Comparison of ENCODE assay signal across 8 mouse cellular contexts in genomic region chr7:116092710-116093465, GRCm38 (mm10). TPM values are rescaled to one million over a fixed set of nuclear protein-coding genes. Genes with fewer than 3 reads are reported as not detected.
A peak's percentile ranks its signal among the peaks of the same experiment; 100 is the strongest.
DNase-seq lines count a peak whose midpoint lies in the region; ATAC-seq lines count a peak whose summit lies in the region.

No protein-coding gene starts in this region.

- intact Hi-C loops in left cerebral cortex, postnatal 14 days (cut with DNase I), result no loop called here

- H3K4me3 ChIP-seq in intestine, embryonic 14.5 days (ENCODE audit: low read depth, low read length), result peak overlapping the region; percentile 91

- peak; percentile 100 for ATAC-seq in intestine, embryonic 14.5 days (replicated peaks; ENCODE audit: low FRiP score, low TSS enrichment, low read depth)

- peak overlapping the region; percentile 86 for H3K27ac ChIP-seq in intestine, embryonic 14.5 days (ENCODE audit: low read depth)

- DNase-seq in adrenal gland, adult 18-20 months (ENCODE audit: low spot score in 2 of 2), result peak; percentile 84 to 90
- peak; percentile 98 for DNase-seq in embryo, embryonic 11 days
- peak; percentile 95 for DNase-seq in gastrocnemius, postnatal 25 days
- peak; percentile 95 for DNase-seq in intestine, embryonic 14.5 days (ENCODE audit: low spot score)
- DNase-seq in left cerebral cortex, postnatal 14 days (ENCODE audit: low spot score in 2 of 2), result peak; percentile 97 to 99
- DNase-seq in mesoderm, embryonic 11.5 days (ENCODE audit: low read depth, low spot score), result peak; percentile 97
- DNase-seq in right cerebral cortex, postnatal 36 days (ENCODE audit: low spot score in 2 of 2), result peak; percentile 93 to 96
- DNase-seq in yolk sac, embryonic 10.5 days (ENCODE audit: low spot score), result peak; percentile 98

- H3K9me3 ChIP-seq in intestine, embryonic 14.5 days (ENCODE audit: control insufficient read depth, low read length), result no peaks in the 10 kb centered on the region

- no peaks in the 10 kb centered on the region for H3K36me3 ChIP-seq in intestine, embryonic 14.5 days (ENCODE audit: control insufficient read depth, insufficient read depth, low read length)

- H3K9ac ChIP-seq in intestine, embryonic 14.5 days (ENCODE audit: low read length), result peak overlapping the region; percentile 91

- peaks cover 18% of the 10 kb centered on the region for H3K4me1 ChIP-seq in intestine, embryonic 14.5 days (replicated peaks; ENCODE audit: control insufficient read depth, insufficient read depth, low read length)

- no peaks in the 10 kb centered on the region for H3K27me3 ChIP-seq in intestine, embryonic 14.5 days (replicated peaks; ENCODE audit: control insufficient read depth, insufficient read depth, low read length)

- peak overlapping the region; percentile 94 for H3K4me2 ChIP-seq in intestine, embryonic 14.5 days (ENCODE audit: low read length)

- WGBS in intestine, embryonic 14.5 days, result under 1% methylated on average over 38 of the region's 38 CpGs

RNA-seq across cellular contexts. Expression of gene Gm4353, which starts 8.5 kb away (rescaled TPM):
- 1 to 10 TPM; 3.9 to 4.9 TPM for total RNA-seq in adrenal gland, adult 18-20 months (2021)
- total RNA-seq in gastrocnemius, postnatal 25 days (2021), result 1 to 10 TPM; 1.4 to 2.0 TPM
- 0.58 and 0.91 TPM in 2 replicates for polyA plus RNA-seq in intestine, embryonic 14.5 days (2014; fragmentation: Nextera tagmentation; extraction: Ambion mirVana)
- 1 to 10 TPM; 3.1 to 3.6 TPM for total RNA-seq in left cerebral cortex, postnatal 14 days (2021)

RNA-seq across cellular contexts. Expression of gene 1110004F10Rik, which starts 53.7 kb away (rescaled TPM):
- total RNA-seq in adrenal gland, adult 18-20 months (2021), result 100 to 1,000 TPM in 1 of 2 experiments, 10 to 100 TPM in 1; 97.8 to 105 TPM
- 10 to 100 TPM; 41.2 to 42.4 TPM for total RNA-seq in gastrocnemius, postnatal 25 days (2021)
- 252 and 263 TPM in 2 replicates for polyA plus RNA-seq in intestine, embryonic 14.5 days (2014; fragmentation: Nextera tagmentation; extraction: Ambion mirVana)
- total RNA-seq in left cerebral cortex, postnatal 14 days (2021), result 100 to 1,000 TPM; 107 to 114 TPM

RNA-seq across cellular contexts. Expression of gene Sox6, which starts 54.3 kb away (rescaled TPM):
- 10 to 100 TPM; 11.1 to 23.8 TPM for total RNA-seq in adrenal gland, adult 18-20 months (2021)
- total RNA-seq in gastrocnemius, postnatal 25 days (2021), result 100 to 1,000 TPM; 122 to 140 TPM
- polyA plus RNA-seq in intestine, embryonic 14.5 days (2014; fragmentation: Nextera tagmentation; extraction: Ambion mirVana), result 33.0 and 34.8 TPM in 2 replicates
- total RNA-seq in left cerebral cortex, postnatal 14 days (2021), result 10 to 100 TPM; 32.7 to 39.9 TPM

Comparison
In these comparisons a context has a peak if more than half of its experiments do, and no peak if none do; other contexts are left out.
1. Peak in every context shown above with its lines: DNase-seq, ATAC-seq, H3K4me3 ChIP-seq and H3K27ac ChIP-seq.